Mouse (Mus musculus) lung, adult 2 months (tissue): ENCODE data around the gene Ggt5.

Experiments used
- CTCF ChIP-seq: fragments of 200-500 bp; IDR thresholded peaks from 2 replicates; pipeline ENCODE4 v1.5.1; 2011; ENCODE audit warnings: mild to moderate bottlenecking, low read length, control low read depth; ENCODE audit not compliant: insufficient read depth
- POLR2A ChIP-seq: fragments of 200-500 bp; IDR thresholded peaks from 2 replicates; pipeline ENCODE4 v1.6.1; 2011; ENCODE audit warnings: low read depth, mild to moderate bottlenecking, control low read depth, low read length, borderline replicate concordance; ENCODE audit errors: extremely low read depth

DNA sequence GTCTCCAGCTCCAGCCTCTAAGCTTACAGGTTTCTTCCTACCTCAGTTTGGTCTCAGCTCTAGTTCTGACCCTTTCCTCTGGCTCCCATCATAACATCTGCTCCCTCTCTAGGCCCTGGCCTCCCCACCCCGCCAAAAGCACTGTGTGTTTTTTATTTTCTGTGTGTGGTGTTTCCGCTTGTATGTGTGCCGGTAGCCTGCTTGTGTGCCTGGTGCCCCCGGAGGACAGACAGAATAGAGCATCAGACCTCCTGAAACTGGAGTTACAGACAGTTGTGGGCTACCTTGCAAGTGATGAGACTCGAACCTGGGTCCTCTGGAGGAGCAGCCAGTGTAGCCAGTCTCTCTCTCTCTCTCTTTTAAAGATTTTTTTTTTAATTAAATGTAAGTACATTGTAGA, 22.8 kb upstream of the Ggt5 start:
- TF ChIP-seq POLR2A (no peak), CTCF (no peak)
